Comparison of ENCODE assay signal across 17 mouse cellular contexts in the genomic region with DNA sequence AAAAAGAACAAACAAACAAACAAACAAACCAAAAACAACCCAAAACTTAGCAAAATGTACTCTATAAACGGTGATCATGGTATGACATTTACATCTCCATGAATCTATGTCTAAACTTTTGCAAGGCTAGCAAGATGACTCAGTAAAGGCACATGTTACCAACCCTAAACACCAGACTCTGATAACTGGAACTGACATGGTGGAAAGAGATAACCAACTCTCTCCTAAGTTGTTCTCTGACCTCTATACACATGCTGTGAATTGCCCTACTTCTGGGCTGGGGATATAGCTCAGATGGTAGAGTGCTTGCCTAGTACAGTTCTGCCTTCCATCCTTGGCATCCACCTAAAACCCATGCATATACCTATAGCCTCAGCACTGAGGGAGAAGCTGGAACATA. TPM values are rescaled to one million over a fixed set of nuclear protein-coding genes. Genes with fewer than 3 reads are reported as not detected.
"Had no signal": no experiment of that assay in that cellular context is flagged by ENCODE, and none has a peak within 500 bp of the region (broad histone marks: within the 10 kb centered on the region; RNA-seq: fewer than 3 reads in every experiment).

No protein-coding gene starts in this region.

- H3K4me2 ChIP-seq: kidney, embryonic 15.5 days; neural tube, embryonic 15.5 days had no signal

- DNase-seq: kidney, adult 2 months; kidney, postnatal 14 days; lung, adult 2 months; lung, postnatal 10 days; lung, postnatal 4 days; midbrain, embryonic 14.5 days; right cerebral cortex, postnatal 4 days; spleen, adult 18-20 months; thymus, adult 18-20 months; thymus, postnatal 14 days had no signal

- H3K9ac ChIP-seq: kidney, embryonic 15.5 days; neural tube, embryonic 15.5 days had no signal

- ATAC-seq: intestine, embryonic 16.5 days had no signal

- H3K9me3 ChIP-seq: kidney, embryonic 15.5 days; limb, embryonic 10.5 days; midbrain, embryonic 10.5 days; neural tube, embryonic 15.5 days had no signal

- H3K4me3 ChIP-seq: kidney, embryonic 15.5 days; limb, embryonic 10.5 days; midbrain, embryonic 10.5 days; myocyte; neural tube, embryonic 15.5 days had no signal

- H3K27ac ChIP-seq: kidney, embryonic 15.5 days; limb, embryonic 10.5 days; midbrain, embryonic 10.5 days; neural tube, embryonic 15.5 days had no signal

- H3K27me3 ChIP-seq: kidney, embryonic 15.5 days; neural tube, embryonic 15.5 days had no signal

RNA-seq across cellular contexts. Expression of a gene that starts 45.3 kb away (rescaled TPM):
- polyA plus RNA-seq: kidney, embryonic 15.5 days; limb, embryonic 10.5 days; stomach, embryonic 14.5 days had no signal
